Mouse (Mus musculus) embryonic fibroblast, embryonic 13.5 days (primary cell): ENCODE results near the gene B3gnt3.

Source experiments
- CTCF ChIP-seq: IDR thresholded peaks from 2 replicates; pipeline ENCODE4 v1.5.1; 2011; ENCODE audit warnings: mild to moderate bottlenecking, control low read depth, low read length, moderate library complexity, borderline replicate concordance; ENCODE audit not compliant: insufficient read depth
- POLR2A ChIP-seq: IDR thresholded peaks from 2 replicates; pipeline ENCODE4 v1.6.1; 2011; ENCODE audit warnings: low read depth, mild to moderate bottlenecking, control low read depth, low read length, moderate library complexity

GRCm38 (mm10) chr8:71670198-71670597, 31.4 kb downstream of the B3gnt3 start:
- TF ChIP-seq CTCF (no peak), POLR2A (no peak)
